Mouse (Mus musculus) effector memory CD4-positive, alpha-beta T cell, adult 7 months (primary cell): Measurements from ENCODE around the gene Grk3. TPM values are rescaled to one million over a fixed set of nuclear protein-coding genes. Genes with fewer than 3 reads are reported as not detected.

Source experiments
- polyA plus RNA-seq: library from polyadenylated mRNA; unstranded; fragments of 100-300 nt; shearing (Covaris generic); gene quantifications from one replicate; pipeline ENCODE4 v1.2.1, GENCODE M21; 2017

Grk3 gene
- 0.21 TPM for polyA plus RNA-seq

DNA sequence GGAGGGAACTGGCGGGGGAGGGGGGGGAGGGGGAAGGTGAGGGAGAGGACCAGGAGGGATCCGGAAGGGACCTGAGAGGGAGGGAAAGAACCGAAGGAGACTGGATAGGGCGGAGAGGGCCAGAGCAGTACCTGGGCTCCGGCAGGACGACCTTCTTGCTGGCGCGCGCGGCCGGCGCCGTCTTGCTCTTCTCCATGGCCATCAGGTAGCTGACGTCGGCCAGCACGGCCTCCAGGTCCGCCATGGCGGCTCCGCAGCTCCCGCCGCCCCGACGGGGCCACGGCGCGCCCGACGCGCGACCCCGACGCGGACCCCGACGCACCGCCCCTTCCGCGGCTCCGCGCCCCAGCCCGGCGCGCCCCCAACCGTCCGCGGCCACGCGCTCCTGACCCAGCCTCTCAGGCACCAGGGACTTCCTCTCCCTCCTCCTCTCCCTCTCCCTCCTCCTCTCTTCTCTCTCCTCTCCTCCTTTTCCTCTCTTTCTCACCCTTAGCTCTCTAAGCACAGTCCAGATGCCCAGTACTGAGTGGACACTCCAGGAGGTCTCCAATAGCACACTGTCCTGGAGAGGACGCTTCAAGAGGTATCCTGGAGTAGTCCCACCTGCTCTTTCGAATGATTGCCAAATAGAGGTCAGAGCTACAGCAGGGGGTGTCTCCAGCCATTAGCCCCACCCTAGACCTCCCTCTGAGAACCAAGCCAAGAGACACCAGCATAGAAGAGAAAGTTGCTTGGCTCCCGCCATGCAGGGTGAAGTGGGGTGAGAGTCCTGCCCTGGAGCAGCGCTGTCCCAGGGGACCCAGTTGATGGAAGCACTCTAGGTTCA, at the start of gene Grk3:
Gene Grk3, minus strand, starts transcription at position 556 of the 826 bp plus-strand sequence.

GRCm38 (mm10) chr5:112895674-112896654, 119.6 kb downstream of the Grk3 start, which contains the start of gene Myo18b:
Gene Myo18b (minus strand): TSS chr5:112896362.

Other genes with a start within 250 kb of the Grk3 start
- gene Myo18b, start 119.4 kb downstream of the Grk3 start, polyA plus RNA-seq: 0.20 TPM
- gene Crybb2, start 54.3 kb upstream of the Grk3 start, polyA plus RNA-seq: 0.62 TPM
- gene Crybb3, start 65.8 kb upstream of the Grk3 start, polyA plus RNA-seq: 0.57 TPM
- not detected for gene 2900026A02Rik, start 205.4 kb upstream of the Grk3 start, polyA plus RNA-seq
- not detected for gene Tmem211, start 211.1 kb upstream of the Grk3 start, polyA plus RNA-seq